Mouse (Mus musculus) erythroblast, embryonic 14.5 days (primary cell): Measurements from ENCODE around the gene Syk.

ENCODE experiments used
- GATA1 ChIP-seq: IDR thresholded peaks from 2 replicates; pipeline ENCODE4 v1.6.1; 2012; ENCODE audit warnings: low read length, inconsistent platforms, mixed read lengths
- TAL1 ChIP-seq: IDR thresholded peaks from 3 replicates; pipeline ENCODE4 v1.6.1; 2012; ENCODE audit warnings: low read length, inconsistent platforms, mixed read lengths

- TF ChIP-seq GATA1 = no peak
- no peak for TF ChIP-seq TAL1
Observed at GRCm38 (mm10) chr13:52607964-52608363, 25.0 kb downstream of the Syk start.
